Mouse (Mus musculus): ENCODE measurements around the gene Hoxa6.
A peak's percentile ranks its signal among the peaks of the same experiment; 100 is the strongest.

The Hoxa6 gene

DNA sequence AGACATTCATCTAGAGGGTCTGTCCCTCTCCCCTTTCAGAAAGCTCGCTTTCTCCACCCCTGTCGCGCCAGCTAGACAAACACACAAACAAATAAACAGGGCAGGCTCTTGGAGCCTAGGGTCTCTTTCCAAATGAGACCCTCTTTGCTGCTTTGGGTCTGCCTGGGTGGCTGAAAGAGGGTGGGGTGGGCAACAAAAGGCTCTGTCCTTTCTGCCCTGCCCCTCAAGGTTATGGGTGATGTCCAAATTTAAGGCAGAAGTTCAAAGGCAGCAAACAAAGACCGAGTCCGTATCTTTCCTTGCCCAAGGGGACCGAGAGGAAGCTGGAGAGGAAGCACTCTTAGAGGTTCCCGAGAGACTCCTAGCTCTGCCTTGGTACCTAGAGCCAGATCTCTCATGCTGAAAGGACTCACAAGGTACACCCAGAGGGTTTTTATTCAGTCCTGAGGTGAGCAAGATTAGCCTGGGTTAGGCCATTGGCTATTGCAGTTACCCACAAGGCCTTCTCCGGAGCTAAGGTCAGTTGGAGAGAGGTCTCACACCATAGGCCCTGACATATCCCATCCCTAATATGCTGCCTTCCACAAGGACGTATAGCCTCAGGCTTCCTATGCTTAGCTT is 32.6 kb upstream of the Hoxa6 start:
- DNase-seq (ENCODE audit: inconsistent age in 2 of 2, low spot score in 1 of 2) = no peak

GRCm38 (mm10) chr6:52240389-52241000 is 32.0 kb upstream of the Hoxa6 start, which contains the start of gene Hoxa10:
Gene Hoxa10, minus strand, starts transcription at chr6:52240854.
- peak; percentile 67 to 87 for DNase-seq (ENCODE audit: inconsistent age in 2 of 2, low spot score in 1 of 2)

- peak in 1 of 2 experiments; percentile 50 for DNase-seq (ENCODE audit: inconsistent age in 2 of 2, low spot score in 1 of 2)
These were observed 31.3 kb upstream of the Hoxa6 start for GRCm38 (mm10) chr6:52239625-52240388.

GRCm38 (mm10) chr6:52238976-52239375 is 30.5 kb upstream of the Hoxa6 start:
- DNase-seq (ENCODE audit: inconsistent age in 2 of 2, low spot score in 1 of 2) = no peak

DNA sequence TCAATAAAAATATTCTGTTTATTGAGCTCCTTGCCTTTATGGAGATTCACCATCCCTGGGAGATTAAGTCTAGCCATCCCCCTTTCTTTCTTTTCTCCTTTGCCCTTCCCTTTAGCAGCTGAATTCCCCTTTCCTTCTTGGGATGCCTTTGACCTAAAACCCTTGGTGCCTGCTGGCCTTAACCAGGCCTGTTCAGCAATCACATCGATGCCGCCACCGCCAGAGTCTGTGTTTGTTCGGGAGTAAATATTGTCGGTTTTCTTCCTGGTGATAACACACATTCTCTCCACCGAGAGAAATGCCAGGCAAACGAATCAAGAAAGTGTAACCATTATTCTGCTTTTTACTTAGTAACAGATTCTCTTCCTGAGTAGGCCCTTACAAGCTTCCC is 29.6 kb upstream of the Hoxa6 start:
- DNase-seq (ENCODE audit: inconsistent age in 2 of 2, low spot score in 1 of 2) = no peak

DNA sequence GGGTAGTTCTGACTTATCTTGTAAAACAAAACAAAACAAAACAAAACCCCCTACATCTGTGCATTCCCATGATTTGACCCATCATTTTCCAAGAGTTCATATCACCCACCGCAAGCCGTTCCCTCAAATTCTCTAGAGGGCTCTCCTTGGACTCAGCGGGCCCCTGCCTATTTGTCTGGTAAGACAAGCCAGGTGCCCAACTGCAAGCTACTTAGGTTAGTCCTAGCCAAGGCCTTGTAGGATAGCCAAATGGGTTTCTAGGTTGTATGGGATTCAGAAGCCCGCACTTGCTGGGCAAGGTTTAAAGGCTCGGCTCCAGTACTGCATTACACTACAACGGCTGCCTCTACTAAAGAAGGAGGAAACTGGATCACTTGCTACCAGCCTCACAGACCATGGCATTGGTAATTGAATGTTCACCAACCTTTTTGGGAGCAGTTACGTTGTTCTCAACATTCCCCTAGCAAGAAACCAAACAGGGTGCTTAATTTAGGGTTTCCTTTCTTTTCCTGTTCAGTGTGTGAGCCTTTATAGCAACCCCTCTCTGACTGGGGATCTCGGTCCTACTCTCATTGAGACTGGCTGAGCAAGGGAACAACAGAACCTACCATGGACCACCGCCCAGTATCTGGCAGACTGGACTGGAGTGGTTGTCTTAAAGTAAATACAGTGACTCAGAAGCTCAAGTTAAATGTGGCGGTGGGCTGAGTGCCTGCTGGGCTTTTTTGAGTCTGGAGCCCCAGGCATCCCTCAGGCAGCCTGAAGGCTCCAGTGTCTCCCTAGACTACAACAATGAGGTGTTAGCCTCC is 29.0 kb upstream of the Hoxa6 start:
- DNase-seq (ENCODE audit: inconsistent age in 2 of 2, low spot score in 1 of 2) = no peak

DNA sequence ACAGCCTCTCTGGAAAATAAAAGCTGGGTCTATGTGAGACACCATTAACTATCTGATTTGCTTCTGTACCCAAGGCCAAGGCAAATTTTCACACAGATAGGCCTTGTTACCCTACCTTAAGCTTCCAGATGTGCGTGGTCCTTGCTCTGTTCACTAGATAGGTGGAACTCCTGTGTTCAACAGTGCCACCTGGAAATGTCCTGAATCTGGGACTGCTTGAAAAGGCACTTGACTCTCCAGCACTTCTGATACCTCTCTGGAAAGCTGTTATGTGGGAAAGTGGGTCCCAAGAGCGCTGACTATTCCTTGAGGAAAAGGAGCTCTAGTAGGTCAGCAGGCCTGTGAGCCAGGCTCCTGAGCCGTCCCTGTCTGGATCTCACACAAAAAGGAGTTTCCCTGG is 28.3 kb upstream of the Hoxa6 start:
- DNase-seq (ENCODE audit: inconsistent age in 2 of 2, low spot score in 1 of 2) = no peak

DNA sequence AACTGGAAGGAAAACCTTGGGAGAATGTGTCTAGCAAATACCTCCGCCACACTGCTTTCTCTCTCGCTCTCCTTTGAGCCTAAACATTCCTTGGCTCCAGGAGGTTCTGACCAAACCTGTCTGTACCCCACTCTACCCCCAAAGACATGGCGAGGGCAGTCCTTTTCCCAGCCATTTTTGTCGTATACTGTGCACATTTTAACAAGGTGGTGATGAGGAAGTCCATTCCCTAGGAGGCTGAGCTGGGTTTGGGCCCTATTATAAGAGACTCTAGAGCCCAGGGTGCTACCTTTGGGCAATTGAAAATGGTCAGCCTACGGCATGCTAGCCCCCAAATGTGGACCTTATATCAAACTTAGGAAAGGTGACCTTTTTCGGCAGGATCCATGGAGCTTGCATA is 27.3 kb upstream of the Hoxa6 start:
- no peak for DNase-seq (ENCODE audit: inconsistent age in 2 of 2, low spot score in 1 of 2)

DNA sequence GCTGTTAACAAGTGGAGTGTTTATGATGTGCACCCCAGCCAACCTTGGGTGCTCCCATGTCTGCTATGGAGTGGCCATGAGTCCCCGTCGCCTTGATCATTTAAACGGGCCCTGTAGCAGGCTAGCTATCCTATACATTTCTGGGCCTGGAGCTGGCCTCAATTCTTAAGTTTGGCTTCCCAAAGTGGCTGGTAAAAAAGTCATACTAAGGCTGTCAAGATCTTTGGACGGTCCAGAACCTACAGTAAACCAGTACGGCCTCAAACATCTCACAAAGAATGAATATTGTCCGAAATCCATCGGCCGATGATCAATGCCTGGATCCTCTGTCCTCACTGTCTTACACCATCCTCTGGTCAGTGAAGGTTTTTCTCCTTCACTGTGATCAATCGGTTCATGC is 26.7 kb upstream of the Hoxa6 start:
- no peak for DNase-seq (ENCODE audit: inconsistent age in 2 of 2, low spot score in 1 of 2)

DNA sequence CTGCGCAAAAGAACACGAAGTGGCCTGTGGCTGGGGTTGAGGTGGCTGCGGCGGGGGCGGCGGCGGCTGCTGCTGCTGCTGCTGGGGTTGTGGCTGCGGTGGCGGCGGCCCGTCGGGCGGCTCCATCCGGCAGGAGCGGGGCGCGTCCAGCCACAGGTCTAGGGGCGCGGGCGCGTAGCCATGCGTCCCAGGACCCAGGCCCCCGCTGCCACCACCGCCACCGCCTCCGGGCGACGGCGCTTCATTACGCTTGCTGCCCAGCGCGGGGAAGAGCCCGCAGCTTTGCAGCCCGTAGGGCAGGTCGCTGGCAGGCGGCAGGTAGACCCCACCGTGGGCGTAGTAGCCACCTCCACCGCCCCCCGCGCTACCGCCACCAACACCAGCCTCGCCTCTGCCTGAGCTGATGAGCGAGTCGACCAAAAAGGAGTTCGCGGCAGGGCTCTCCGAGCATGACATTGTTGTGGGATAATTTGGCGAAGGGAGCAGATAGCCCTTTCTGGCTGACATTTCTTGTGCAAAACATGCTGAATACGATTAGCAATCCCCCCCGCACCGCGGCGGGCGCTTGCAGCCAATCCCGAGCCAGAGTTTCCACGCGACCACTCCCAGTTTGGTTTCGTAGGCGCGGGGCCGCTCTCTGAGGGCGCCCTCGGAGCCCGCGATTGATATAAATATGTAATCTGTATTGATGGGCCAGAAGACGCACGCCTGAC is 26.1 kb upstream of the Hoxa6 start:
- no peak for DNase-seq (ENCODE audit: inconsistent age in 2 of 2, low spot score in 1 of 2)

DNA sequence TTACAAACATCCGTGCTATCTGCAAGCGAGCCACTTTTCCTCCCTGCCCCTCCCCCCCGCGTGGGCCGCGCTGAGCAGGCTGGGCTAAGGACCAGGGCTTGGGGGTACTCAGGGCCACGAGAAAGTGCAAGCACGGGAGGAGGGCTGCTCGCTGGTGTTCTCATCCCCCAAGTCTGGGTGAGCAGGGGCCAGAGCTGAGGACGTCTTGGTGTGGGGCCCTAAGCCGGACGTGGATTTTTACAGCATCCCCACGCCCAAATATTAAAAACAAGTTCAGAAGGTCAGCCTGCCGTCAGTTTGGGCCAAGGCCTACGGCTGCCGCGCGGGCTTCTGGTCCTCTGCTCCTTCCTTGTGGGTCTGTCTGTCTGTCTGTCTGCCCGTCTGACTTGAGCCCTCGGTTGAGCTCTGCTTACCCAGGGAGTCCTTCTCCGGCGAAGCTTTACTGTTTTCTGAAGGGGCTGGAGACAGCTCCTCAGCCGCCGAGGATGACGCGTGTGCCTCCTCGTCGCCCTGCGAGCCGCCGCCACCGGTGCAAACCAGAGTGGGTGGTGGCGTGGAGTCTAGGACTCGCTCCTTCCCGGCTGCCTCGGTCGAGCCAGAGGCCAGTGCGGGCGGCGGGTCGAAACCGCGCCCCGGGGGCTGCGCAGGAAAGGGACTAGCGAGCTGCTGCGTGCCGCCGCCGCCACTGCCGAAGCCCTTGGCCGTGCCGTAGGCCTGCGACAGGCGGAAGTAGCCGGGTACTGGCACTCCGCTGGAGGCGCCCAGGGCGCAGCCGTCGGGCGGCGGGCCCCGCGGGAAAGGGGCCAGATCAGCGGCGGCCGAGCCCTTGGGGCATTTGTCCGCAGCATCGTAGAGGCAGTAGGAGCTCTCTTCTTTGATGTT is 25.3 kb upstream of the Hoxa6 start:
- no peak for DNase-seq (ENCODE audit: inconsistent age in 2 of 2, low spot score in 1 of 2)

GRCm38 (mm10) chr6:52232984-52233545 is 24.5 kb upstream of the Hoxa6 start:
- no peak for DNase-seq (ENCODE audit: inconsistent age in 2 of 2, low spot score in 1 of 2)

- peak in 1 of 2 experiments; percentile 60 for DNase-seq (ENCODE audit: inconsistent age in 2 of 2, low spot score in 1 of 2)
These were observed 24.0 kb upstream of the Hoxa6 start for GRCm38 (mm10) chr6:52232568-52232965.

GRCm38 (mm10) chr6:52231885-52232567 is 23.5 kb upstream of the Hoxa6 start:
- peak in 1 of 2 experiments; percentile 53 for DNase-seq (ENCODE audit: inconsistent age in 2 of 2, low spot score in 1 of 2)

GRCm38 (mm10) chr6:52230516-52231165 is 22.1 kb upstream of the Hoxa6 start, which contains the start of gene Hoxa9:
Gene Hoxa9, minus strand, starts transcription at chr6:52231089.
- peak in 1 of 2 experiments; percentile 51 for DNase-seq (ENCODE audit: inconsistent age in 2 of 2, low spot score in 1 of 2)

- DNase-seq (ENCODE audit: inconsistent age in 2 of 2, low spot score in 1 of 2) = peak in 1 of 2 experiments; percentile 35
These were observed 21.3 kb upstream of the Hoxa6 start for GRCm38 (mm10) chr6:52229558-52230416.
